Mouse (Mus musculus): ENCODE data around the gene Gm20605.

Gene Gm20605

GRCm38 (mm10) chr5:137628498-137629305, at the start of gene Gm20605, which contains the start of the genes Fbxo24 and Lrch4:
TSS of gene Gm20605 (plus strand) at chr5:137629175.
TSS of gene Fbxo24 (minus strand) at chr5:137629002.
TSS of gene Lrch4 (plus strand) at chr5:137629121.
- DNase-seq, result peak; percentile 100

GRCm38 (mm10) chr5:137580246-137580645, 48.7 kb upstream of the Gm20605 start:
- DNase-seq, result no peak

- no peak for DNase-seq
Observed at GRCm38 (mm10) chr5:137582702-137583101, 46.3 kb upstream of the Gm20605 start.

GRCm38 (mm10) chr5:137583670-137584169, 45.3 kb upstream of the Gm20605 start:
- DNase-seq, result no peak

- DNase-seq, result peak; percentile 79
Observed at GRCm38 (mm10) chr5:137584976-137585375, 44.0 kb upstream of the Gm20605 start.

- no peak for DNase-seq
Observed at GRCm38 (mm10) chr5:137590507-137590906, 38.5 kb upstream of the Gm20605 start.

- DNase-seq, result no peak
Observed at GRCm38 (mm10) chr5:137595921-137596320, 33.1 kb upstream of the Gm20605 start.

GRCm38 (mm10) chr5:137596601-137597261, 32.2 kb upstream of the Gm20605 start:
- DNase-seq, result no peak

- DNase-seq, result no peak
Observed at GRCm38 (mm10) chr5:137597625-137598024, 31.4 kb upstream of the Gm20605 start.

GRCm38 (mm10) chr5:137598100-137598826, 30.7 kb upstream of the Gm20605 start:
- no peak for DNase-seq

- no peak for DNase-seq
Observed at GRCm38 (mm10) chr5:137599600-137599999, 29.4 kb upstream of the Gm20605 start.

GRCm38 (mm10) chr5:137600281-137600618, 28.7 kb upstream of the Gm20605 start:
- no peak for DNase-seq

GRCm38 (mm10) chr5:137600619-137601364, 28.2 kb upstream of the Gm20605 start, which contains the start of gene Mospd3:
TSS of gene Mospd3 (minus strand) at chr5:137601058.
- peak; percentile 97 for DNase-seq

- peak; percentile 36 for DNase-seq
Observed at GRCm38 (mm10) chr5:137601365-137601729, 27.6 kb upstream of the Gm20605 start.

- DNase-seq, result no peak
Observed at GRCm38 (mm10) chr5:137607860-137608653, 20.9 kb upstream of the Gm20605 start.

- DNase-seq, result no peak
Observed at GRCm38 (mm10) chr5:137608654-137609190, 20.3 kb upstream of the Gm20605 start.

GRCm38 (mm10) chr5:137609292-137609691, 19.7 kb upstream of the Gm20605 start:
- DNase-seq, result no peak

- DNase-seq, result no peak
Observed at GRCm38 (mm10) chr5:137610056-137610455, 18.9 kb upstream of the Gm20605 start.

GRCm38 (mm10) chr5:137610548-137611244, 18.3 kb upstream of the Gm20605 start:
- peak; percentile 88 for DNase-seq

GRCm38 (mm10) chr5:137611245-137611602, 17.8 kb upstream of the Gm20605 start:
- DNase-seq, result peak; percentile 70

- DNase-seq, result no peak
Observed at GRCm38 (mm10) chr5:137613076-137613475, 15.9 kb upstream of the Gm20605 start.
